Mouse (Mus musculus): Measurements from ENCODE around the gene Dpy30. TPM values are rescaled to one million over a fixed set of nuclear protein-coding genes. Genes with fewer than 3 reads are reported as not detected.

Gene Dpy30
- polyA plus RNA-seq, 1 experiment from 2014 or later: 193 TPM

DNA sequence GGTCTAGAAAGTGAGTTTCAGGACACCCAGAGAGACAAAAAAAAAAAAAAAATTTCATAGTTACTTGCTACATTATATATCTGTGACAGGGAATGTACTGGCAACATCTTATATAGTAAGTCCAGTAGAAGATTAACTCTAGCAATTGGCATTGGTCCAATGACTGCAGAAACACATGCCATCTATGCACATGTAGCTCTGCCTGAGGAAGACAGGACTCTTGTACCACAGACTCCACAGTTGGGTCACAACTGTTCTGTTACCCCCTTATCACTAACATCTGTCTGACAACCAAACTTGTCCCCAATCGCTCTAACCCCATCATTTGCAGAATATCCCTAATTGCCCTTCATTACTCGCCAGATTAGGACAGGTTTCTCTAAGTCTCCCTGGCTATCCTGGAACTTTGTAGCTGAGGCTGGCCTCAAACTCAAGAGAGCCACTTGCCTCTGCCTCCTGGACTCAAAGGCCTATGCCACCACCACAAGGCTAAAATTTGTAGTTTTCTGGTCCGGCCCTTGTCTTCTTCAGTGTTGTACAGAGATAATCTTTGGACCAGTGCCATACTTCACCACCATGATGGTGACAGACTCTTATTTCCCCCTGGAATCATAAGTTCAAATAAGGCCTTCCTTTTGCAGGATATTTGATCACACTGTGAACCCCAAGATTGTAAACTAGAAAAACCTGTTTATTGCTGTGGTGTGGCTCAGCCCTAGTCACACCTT, 52.0 kb downstream of the Dpy30 start:
- no peak overlapping the region for H3K4me3 ChIP-seq (ENCODE audit: low read depth, low read length)
- H3K9ac ChIP-seq (ENCODE audit: low read length): no peak overlapping the region
- ATAC-seq (ENCODE audit: low FRiP score, low TSS enrichment) (0 out of 2 replicates have a peak, but pooled peaks have one; percentile 35), DNase-seq (ENCODE audit: low spot score) (no peak)
- H3K4me1 ChIP-seq (replicated peaks; ENCODE audit: control insufficient read depth, insufficient read depth): no peaks in the 10 kb centered on the region
- H3K27me3 ChIP-seq (ENCODE audit: control insufficient read depth, insufficient read depth, low read length): no peaks in the 10 kb centered on the region
- H3K27ac ChIP-seq (replicated peaks): no peak overlapping the region
- TF ChIP-seq CTCF (IDR thresholded peaks at IDR 0.05; ENCODE audit: low read depth) (no peak), EP300 (optimal IDR thresholded peaks at IDR 0.05) (no peak)
- WGBS: 91% methylated on average over 3 of the region's 3 CpGs
- H3K36me3 ChIP-seq (ENCODE audit: control insufficient read depth, insufficient read depth, low read length): no peaks in the 10 kb centered on the region
- H3K4me2 ChIP-seq (replicated peaks; ENCODE audit: low read depth): no peak overlapping the region
- H3K9me3 ChIP-seq (ENCODE audit: control insufficient read depth, low read length): no peaks in the 10 kb centered on the region

- H3K27ac ChIP-seq (replicated peaks): no peak overlapping the region
- H3K9ac ChIP-seq (ENCODE audit: low read length): no peak overlapping the region
- WGBS: 41% methylated on average over 2 of the region's 2 CpGs
- H3K4me2 ChIP-seq (replicated peaks; ENCODE audit: low read depth): no peak overlapping the region
- H3K27me3 ChIP-seq (ENCODE audit: control insufficient read depth, insufficient read depth, low read length): no peaks in the 10 kb centered on the region
- DNase-seq (ENCODE audit: low spot score): no peak
- no peak for ATAC-seq (ENCODE audit: low FRiP score, low TSS enrichment)
- no peaks in the 10 kb centered on the region for H3K4me1 ChIP-seq (replicated peaks; ENCODE audit: control insufficient read depth, insufficient read depth)
- no peaks in the 10 kb centered on the region for H3K9me3 ChIP-seq (ENCODE audit: control insufficient read depth, low read length)
- no peaks in the 10 kb centered on the region for H3K36me3 ChIP-seq (ENCODE audit: control insufficient read depth, insufficient read depth, low read length)
- no peak overlapping the region for H3K4me3 ChIP-seq (ENCODE audit: low read depth, low read length)
- TF ChIP-seq EP300 (optimal IDR thresholded peaks at IDR 0.05) (no peak), CTCF (IDR thresholded peaks at IDR 0.05; ENCODE audit: low read depth) (no peak)
Measured at GRCm38 (mm10) chr17:74270205-74270604, 53.5 kb downstream of the Dpy30 start.

GRCm38 (mm10) chr17:74267415-74268180, 56.1 kb downstream of the Dpy30 start:
- Histone ChIP-seq H3K36me3 (ENCODE audit: control insufficient read depth, insufficient read depth, low read length) (no peaks in the 10 kb centered on the region), H3K4me1 (replicated peaks; ENCODE audit: control insufficient read depth, insufficient read depth) (peaks cover 2% of the 10 kb centered on the region; the same call in 1 of the 2 replicates), H3K4me2 (replicated peaks; ENCODE audit: low read depth) (no peak overlapping the region), H3K9me3 (ENCODE audit: control insufficient read depth, low read length) (no peaks in the 10 kb centered on the region), H3K27ac (replicated peaks) (no peak overlapping the region), H3K9ac (ENCODE audit: low read length) (no peak overlapping the region), H3K4me3 (ENCODE audit: low read depth, low read length) (no peak overlapping the region), H3K27me3 (ENCODE audit: control insufficient read depth, insufficient read depth, low read length) (no peaks in the 10 kb centered on the region)
- DNase-seq (ENCODE audit: low spot score) (no peak), ATAC-seq (ENCODE audit: low FRiP score, low TSS enrichment) (no peak)
- 91% methylated on average over 11 of the region's 11 CpGs for WGBS
- TF ChIP-seq CTCF (IDR thresholded peaks at IDR 0.05; ENCODE audit: low read depth) (peak; percentile 47), EP300 (optimal IDR thresholded peaks at IDR 0.05) (no peak)

GRCm38 (mm10) chr17:74265636-74266035, 58.1 kb downstream of the Dpy30 start:
- no peaks in the 10 kb centered on the region for H3K9me3 ChIP-seq (ENCODE audit: control insufficient read depth, low read length)
- DNase-seq (ENCODE audit: low spot score): no peak
- H3K27ac ChIP-seq (replicated peaks): peak overlapping the region; percentile 13; the same call in 1 of the 2 replicates
- no peak overlapping the region for H3K4me2 ChIP-seq (replicated peaks; ENCODE audit: low read depth)
- H3K9ac ChIP-seq (ENCODE audit: low read length): no peak overlapping the region
- no peak overlapping the region for H3K4me3 ChIP-seq (ENCODE audit: low read depth, low read length)
- WGBS: 41% methylated on average over 1 of the region's 1 CpGs
- ATAC-seq (ENCODE audit: low FRiP score, low TSS enrichment): no peak
- peaks cover 2% of the 10 kb centered on the region; the same call in 1 of the 2 replicates for H3K4me1 ChIP-seq (replicated peaks; ENCODE audit: control insufficient read depth, insufficient read depth)
- no peaks in the 10 kb centered on the region for H3K36me3 ChIP-seq (ENCODE audit: control insufficient read depth, insufficient read depth, low read length)
- TF ChIP-seq CTCF (IDR thresholded peaks at IDR 0.05; ENCODE audit: low read depth) (no peak), EP300 (optimal IDR thresholded peaks at IDR 0.05) (no peak)
- no peaks in the 10 kb centered on the region for H3K27me3 ChIP-seq (ENCODE audit: control insufficient read depth, insufficient read depth, low read length)

- Histone ChIP-seq H3K9me3 (ENCODE audit: control insufficient read depth, low read length) (no peaks in the 10 kb centered on the region), H3K9ac (ENCODE audit: low read length) (no peak overlapping the region), H3K36me3 (ENCODE audit: control insufficient read depth, insufficient read depth, low read length) (no peaks in the 10 kb centered on the region), H3K4me3 (ENCODE audit: low read depth, low read length) (no peak overlapping the region), H3K4me1 (replicated peaks; ENCODE audit: control insufficient read depth, insufficient read depth) (peaks cover 2% of the 10 kb centered on the region; the same call in 1 of the 2 replicates), H3K27ac (replicated peaks) (peak overlapping the region; percentile 56; the same call in 1 of the 2 replicates), H3K4me2 (replicated peaks; ENCODE audit: low read depth) (0 out of 2 replicates have a peak overlapping the region, but pooled peaks have one; percentile 12), H3K27me3 (ENCODE audit: control insufficient read depth, insufficient read depth, low read length) (no peaks in the 10 kb centered on the region)
- TF ChIP-seq EP300 (optimal IDR thresholded peaks at IDR 0.05) (no peak), CTCF (IDR thresholded peaks at IDR 0.05; ENCODE audit: low read depth) (no peak; the same call in 1 of the 2 replicates)
- no peak for DNase-seq (ENCODE audit: low spot score)
- 12% methylated on average over 5 of the region's 5 CpGs for WGBS
- ATAC-seq (ENCODE audit: low FRiP score, low TSS enrichment): no peak
Measured at GRCm38 (mm10) chr17:74265156-74265505, 58.6 kb downstream of the Dpy30 start.

Measured in stomach, postnatal 0 days (tissue).